Mouse (Mus musculus) thymus, adult 2 months (tissue): Measurements from ENCODE around the gene Cnppd1.

Source experiments
- CTCF ChIP-seq: fragments of 200-500 bp; IDR thresholded peaks from 2 replicates; pipeline ENCODE4 v1.5.1; 2012; ENCODE audit warnings: mild to moderate bottlenecking, control low read depth, low read length, moderate library complexity, borderline replicate concordance; ENCODE audit not compliant: control insufficient read depth, poor library complexity, insufficient read depth; ENCODE audit errors: extremely low read depth
- POLR2A ChIP-seq: fragments of 200-500 bp; IDR thresholded peaks from 2 replicates; pipeline ENCODE4 v1.6.1; 2012; ENCODE audit warnings: mild to moderate bottlenecking, low read length, control low read depth, moderate library complexity; ENCODE audit not compliant: control insufficient read depth, poor library complexity, insufficient read depth; ENCODE audit errors: extremely low read depth

- TF ChIP-seq CTCF = no peak
- no peak for TF ChIP-seq POLR2A
These were observed 17.1 kb downstream of the Cnppd1 start for GRCm38 (mm10) chr1:75125418-75125817.
